Mouse (Mus musculus) urinary bladder, adult 2 months (tissue): ENCODE data around the gene Etfb. TPM values are rescaled to one million over a fixed set of nuclear protein-coding genes. Genes with fewer than 3 reads are reported as not detected.

ENCODE experiments used
- polyA plus RNA-seq: library from polyadenylated mRNA; depleted of rRNA; stranded (reverse); fragments of >200 nt; gene quantifications from 2 replicates; pipeline ENCODE4 v1.2.3, GENCODE M21; 2012; rRNA removed

Etfb gene
- polyA plus RNA-seq, 1 experiment: 246 TPM

Other genes starting within 250 kb of the Etfb start
- gene Zfp715, start 130.8 kb upstream of the Etfb start, polyA plus RNA-seq: 11.9 and 13.1 TPM in 2 replicates
- gene Siglecf, start 92.7 kb upstream of the Etfb start, polyA plus RNA-seq: 0.30 and 0.50 TPM in 2 replicates
- gene Siglecg, start 35.9 kb upstream of the Etfb start, polyA plus RNA-seq: 2.0 TPM in 2 replicates
- not detected in 2 replicates for gene Lim2, start 16.4 kb upstream of the Etfb start, polyA plus RNA-seq
- gene Nkg7, start 7.0 kb upstream of the Etfb start, polyA plus RNA-seq: 4.0 and 4.4 TPM in 2 replicates
- not detected in 2 replicates for gene Cldnd2, start 3.3 kb upstream of the Etfb start, polyA plus RNA-seq
- gene Gm45233, start within 50 bp of the Etfb start, polyA plus RNA-seq: 0.12 and 0.56 TPM in 2 replicates
- 2.7 and 3.1 TPM in 2 replicates for gene Vsig10l, start 19.1 kb downstream of the Etfb start, polyA plus RNA-seq
- 3.7 and 7.2 TPM in 2 replicates for gene Iglon5, start 46.0 kb downstream of the Etfb start, polyA plus RNA-seq
- not detected in 2 replicates for gene 4931406B18Rik, start 61.9 kb downstream of the Etfb start, polyA plus RNA-seq
- gene Cd33, start 100.3 kb downstream of the Etfb start, polyA plus RNA-seq: 5.9 and 7.2 TPM in 2 replicates
- 4.0 and 4.3 TPM in 2 replicates for gene Zfp658, start 118.2 kb downstream of the Etfb start, polyA plus RNA-seq
- 6.8 and 7.1 TPM in 2 replicates for gene Zfp719, start 135.5 kb downstream of the Etfb start, polyA plus RNA-seq
- gene Zfp819, start 163.1 kb downstream of the Etfb start, polyA plus RNA-seq: 0.03 TPM in 1 of 2 replicates, not detected in the other
- not detected in 2 replicates for gene Ceacam18, start 190.6 kb downstream of the Etfb start, polyA plus RNA-seq
- 1.4 and 2.3 TPM in 2 replicates for gene Siglece, start 216.1 kb downstream of the Etfb start, polyA plus RNA-seq
- gene Ctu1, start 227.9 kb downstream of the Etfb start, polyA plus RNA-seq: 9.7 and 10.2 TPM in 2 replicates
- gene Klk14, start 246.3 kb downstream of the Etfb start, polyA plus RNA-seq: 0.06 and 0.07 TPM in 2 replicates